Mouse (Mus musculus): ENCODE results near the gene Ccdc88a.
A peak's percentile ranks its signal among the peaks of the same experiment; 100 is the strongest.

The Ccdc88a gene

GRCm38 (mm10) chr11:29548504-29549424 is 175.3 kb downstream of the Ccdc88a start:
- DNase-seq (ENCODE audit: low spot score in 2 of 2), result peak in 1 of 2 experiments; percentile 5

GRCm38 (mm10) chr11:29549425-29549778 is 175.9 kb downstream of the Ccdc88a start:
- peak in 1 of 2 experiments; percentile 35 for DNase-seq (ENCODE audit: low spot score in 2 of 2)
